Mouse (Mus musculus): ENCODE measurements around the gene 9430038I01Rik. TPM values are rescaled to one million over a fixed set of nuclear protein-coding genes. Genes with fewer than 3 reads are reported as not detected.

The 9430038I01Rik gene
- polyA plus RNA-seq, 1 experiment from 2014 or later: 25.9 TPM

DNA sequence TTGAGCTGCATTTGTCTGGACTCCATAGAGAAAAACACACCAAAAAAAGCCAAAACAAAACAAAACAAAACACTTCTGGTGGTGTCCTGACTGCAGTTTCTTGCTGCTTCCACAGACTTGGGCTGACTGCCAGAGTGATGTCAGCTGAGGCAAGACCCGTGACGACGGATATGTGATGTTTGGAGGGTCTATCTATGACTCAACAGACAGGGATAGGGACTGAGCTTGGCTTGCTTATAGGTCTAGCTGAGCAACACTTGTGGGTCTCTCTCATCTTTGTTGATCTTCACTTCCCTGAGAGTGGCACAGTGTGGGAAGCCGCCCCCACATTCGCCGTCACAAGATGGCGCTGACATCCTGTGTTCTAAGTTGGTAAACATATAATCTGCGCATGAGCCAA lies 4.1 kb upstream of the 9430038I01Rik start:
- ATAC-seq (replicated peaks; ENCODE audit: low FRiP score): no peak
- 90% methylated on average over 8 of the region's 8 CpGs for WGBS
- H3K27ac ChIP-seq: no peak overlapping the region
- H3K9me3 ChIP-seq (replicated peaks): no peaks in the 10 kb centered on the region
- H3K4me1 ChIP-seq: peaks cover 6% of the 10 kb centered on the region; the same call in 1 of the 2 replicates
- H3K4me2 ChIP-seq: no peak overlapping the region
- no peak overlapping the region for H3K9ac ChIP-seq
- no peak overlapping the region for H3K4me3 ChIP-seq (replicated peaks)
- no peaks in the 10 kb centered on the region for H3K27me3 ChIP-seq
- H3K36me3 ChIP-seq: no peaks in the 10 kb centered on the region

DNA sequence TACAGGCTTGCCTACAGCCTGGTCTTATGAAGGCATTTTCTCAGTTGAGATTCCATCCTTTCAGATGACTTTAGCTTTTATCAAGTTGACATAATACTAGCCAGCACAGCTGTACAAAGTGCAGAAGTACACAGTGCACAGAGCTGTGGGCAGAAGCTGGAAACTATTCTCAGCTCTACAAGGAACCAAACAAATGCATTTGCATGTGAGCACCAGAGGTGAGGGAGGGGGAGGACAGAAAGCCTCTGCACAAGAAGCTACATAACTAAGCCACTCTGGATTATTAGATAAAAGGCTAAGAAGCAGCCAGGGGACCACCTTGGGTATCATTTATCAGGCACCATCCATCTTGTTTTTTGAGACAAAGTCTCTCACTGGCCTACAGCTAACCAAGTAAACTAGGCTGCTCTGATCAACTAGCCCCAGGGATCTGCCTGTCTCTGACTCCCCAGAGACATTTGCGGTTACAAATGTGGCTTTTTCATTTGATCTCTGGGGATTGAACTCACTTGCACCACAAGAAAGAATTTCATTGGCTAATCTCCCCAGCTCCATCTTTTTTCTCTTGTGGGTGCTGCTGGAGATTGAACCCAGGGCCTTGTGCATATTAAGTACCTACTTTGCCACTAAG lies 3.0 kb downstream of the 9430038I01Rik start:
- H3K36me3 ChIP-seq: no peaks in the 10 kb centered on the region
- H3K9me3 ChIP-seq (replicated peaks): no peaks in the 10 kb centered on the region
- H3K27ac ChIP-seq: no peak overlapping the region
- H3K4me1 ChIP-seq: peaks cover 6% of the 10 kb centered on the region; the same call in 1 of the 2 replicates
- H3K4me2 ChIP-seq: no peak overlapping the region
- no peak for ATAC-seq (replicated peaks; ENCODE audit: low FRiP score)
- no peak overlapping the region for H3K9ac ChIP-seq
- no peaks in the 10 kb centered on the region for H3K27me3 ChIP-seq
- 100% methylated on average over 1 of the region's 1 CpGs for WGBS
- H3K4me3 ChIP-seq (replicated peaks): no peak overlapping the region

DNA sequence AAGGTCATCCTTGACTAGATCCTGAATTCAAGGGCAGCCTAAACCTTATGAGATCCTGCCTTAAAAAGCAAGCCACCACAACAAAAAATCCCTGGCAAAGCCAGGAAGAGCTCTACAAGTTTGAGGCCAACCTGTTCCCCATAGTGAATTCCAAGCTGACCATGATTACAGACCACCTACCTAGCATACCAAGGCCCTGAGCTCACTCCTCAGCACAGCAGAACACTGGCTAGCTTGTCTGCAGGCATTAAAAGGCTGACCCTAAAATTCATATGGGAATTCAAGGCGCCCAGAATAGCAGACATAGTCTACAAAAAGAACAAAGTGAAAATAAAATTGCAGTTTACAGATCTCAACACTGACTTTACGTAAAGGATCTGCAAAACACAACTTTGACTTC lies 6.4 kb downstream of the 9430038I01Rik start:
- Histone ChIP-seq H3K27me3 (no peaks in the 10 kb centered on the region), H3K4me2 (no peak overlapping the region), H3K4me1 (no peaks in the 10 kb centered on the region), H3K4me3 (replicated peaks) (no peak overlapping the region), H3K9ac (no peak overlapping the region), H3K27ac (no peak overlapping the region), H3K9me3 (replicated peaks) (no peaks in the 10 kb centered on the region), H3K36me3 (no peaks in the 10 kb centered on the region)
- no peak for ATAC-seq (replicated peaks; ENCODE audit: low FRiP score)
- 85% methylated on average over 2 of the region's 2 CpGs for WGBS

DNA sequence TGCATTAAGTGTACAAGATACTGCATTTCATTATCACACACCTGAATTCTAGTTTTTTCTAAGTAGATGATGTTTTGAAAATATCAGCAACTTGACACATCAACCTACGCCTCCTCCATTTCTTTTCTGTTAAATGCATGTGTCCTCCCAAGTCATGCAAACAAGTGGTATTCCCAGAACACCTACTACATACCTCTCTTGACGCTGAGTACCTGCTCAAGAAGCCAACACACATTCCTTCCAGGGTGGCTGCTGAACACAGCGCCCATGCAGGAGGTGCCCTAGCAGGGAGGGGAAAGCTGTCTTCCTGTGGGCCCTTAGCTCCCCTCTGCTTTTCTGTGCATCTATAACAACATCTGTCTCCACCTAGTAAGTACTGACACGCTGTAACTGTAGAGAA lies 11.6 kb downstream of the 9430038I01Rik start:
- 87% methylated on average over 4 of the region's 4 CpGs for WGBS
- no peak overlapping the region for H3K4me3 ChIP-seq (replicated peaks)
- no peak overlapping the region for H3K27ac ChIP-seq
- no peaks in the 10 kb centered on the region for H3K9me3 ChIP-seq (replicated peaks)
- H3K27me3 ChIP-seq: no peaks in the 10 kb centered on the region
- H3K4me1 ChIP-seq: no peaks in the 10 kb centered on the region
- H3K9ac ChIP-seq: no peak overlapping the region
- ATAC-seq (replicated peaks; ENCODE audit: low FRiP score): no peak
- H3K36me3 ChIP-seq: no peaks in the 10 kb centered on the region
- no peak overlapping the region for H3K4me2 ChIP-seq

DNA sequence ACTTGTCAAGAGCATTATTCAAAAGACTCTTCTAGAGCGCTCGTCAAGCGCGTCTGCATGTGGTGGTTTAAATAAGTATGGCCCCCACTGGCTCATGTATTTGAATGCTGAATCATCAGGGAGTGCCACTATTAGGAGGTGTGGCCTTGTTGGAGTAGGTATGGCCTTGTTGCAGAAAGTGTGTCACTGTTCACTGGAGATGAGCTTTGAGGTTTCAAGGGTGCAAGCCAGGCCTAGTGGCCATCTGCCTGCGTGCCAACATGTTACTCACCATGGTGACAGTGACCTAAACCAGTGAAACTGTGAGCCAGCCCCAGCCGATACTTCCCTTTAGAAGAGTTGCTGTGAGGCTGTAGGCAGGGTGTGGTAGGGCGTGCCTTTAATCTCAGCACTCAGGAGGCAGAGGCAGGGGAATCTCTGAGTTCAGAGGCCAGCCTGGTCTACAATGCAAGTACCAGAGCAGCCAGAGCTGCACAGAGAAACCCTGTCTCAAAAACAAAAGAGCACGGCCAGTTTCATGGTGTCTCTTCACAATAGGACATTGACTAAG lies 13.1 kb downstream of the 9430038I01Rik start:
- H3K9me3 ChIP-seq (replicated peaks): no peaks in the 10 kb centered on the region
- no peak for ATAC-seq (replicated peaks; ENCODE audit: low FRiP score)
- no peaks in the 10 kb centered on the region for H3K4me1 ChIP-seq
- no peak overlapping the region for H3K4me2 ChIP-seq
- no peak overlapping the region for H3K27ac ChIP-seq
- no peaks in the 10 kb centered on the region for H3K27me3 ChIP-seq
- H3K36me3 ChIP-seq: no peaks in the 10 kb centered on the region
- 95% methylated on average over 8 of the region's 8 CpGs for WGBS
- H3K9ac ChIP-seq: no peak overlapping the region
- H3K4me3 ChIP-seq (replicated peaks): no peak overlapping the region

DNA sequence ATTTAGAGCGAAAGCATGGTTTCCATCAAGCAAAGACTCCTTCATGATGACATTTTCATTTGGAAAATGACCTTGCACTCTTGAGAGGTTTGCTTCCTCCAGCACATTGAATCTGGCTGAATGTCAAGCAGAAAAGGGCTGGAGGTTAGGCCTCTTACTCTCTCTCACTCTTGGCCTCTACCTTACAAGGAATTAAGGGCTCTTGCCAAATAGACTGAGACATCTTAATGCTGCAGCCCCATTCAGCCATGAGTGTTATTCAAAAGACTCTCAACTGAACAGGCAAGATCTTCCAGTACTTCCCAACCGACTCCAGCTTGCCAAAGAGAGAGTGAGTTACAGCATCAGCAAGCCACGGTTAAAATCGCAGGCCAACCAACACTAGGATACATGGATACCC lies 15.1 kb downstream of the 9430038I01Rik start:
- Histone ChIP-seq H3K27me3 (no peaks in the 10 kb centered on the region), H3K9ac (no peak overlapping the region), H3K9me3 (replicated peaks) (no peaks in the 10 kb centered on the region), H3K4me1 (no peaks in the 10 kb centered on the region), H3K4me3 (replicated peaks) (no peak overlapping the region), H3K4me2 (no peak overlapping the region), H3K36me3 (no peaks in the 10 kb centered on the region), H3K27ac (no peak overlapping the region)
- 84% methylated on average over 4 of the region's 4 CpGs for WGBS
- ATAC-seq (replicated peaks; ENCODE audit: low FRiP score): no peak

DNA sequence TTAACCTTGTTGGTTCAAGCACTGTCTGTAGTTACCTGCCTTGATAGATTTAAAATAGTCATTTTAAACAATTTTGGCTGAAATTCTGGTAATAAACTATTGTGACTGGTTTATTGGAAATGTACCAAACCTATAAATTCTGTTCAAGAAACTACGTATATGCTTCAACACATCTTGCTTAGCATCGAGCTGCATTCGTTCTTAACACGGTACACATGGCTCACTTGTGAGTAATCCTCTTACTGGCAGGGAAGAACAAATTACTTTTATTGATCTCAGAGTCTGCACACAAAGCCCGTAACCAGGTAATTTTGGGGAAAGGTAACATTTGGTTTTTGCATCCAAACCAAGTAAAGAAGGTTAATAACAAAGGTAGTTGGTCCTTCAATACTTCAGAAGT lies 22.7 kb downstream of the 9430038I01Rik start:
- no peak overlapping the region for H3K9ac ChIP-seq
- no peak overlapping the region for H3K4me2 ChIP-seq
- ATAC-seq (replicated peaks; ENCODE audit: low FRiP score): no peak
- no peaks in the 10 kb centered on the region for H3K27me3 ChIP-seq
- no peak overlapping the region for H3K4me3 ChIP-seq (replicated peaks)
- WGBS: 76% methylated on average over 5 of the region's 5 CpGs
- H3K4me1 ChIP-seq: no peaks in the 10 kb centered on the region
- no peaks in the 10 kb centered on the region for H3K36me3 ChIP-seq
- no peak overlapping the region for H3K27ac ChIP-seq
- H3K9me3 ChIP-seq (replicated peaks): no peaks in the 10 kb centered on the region

DNA sequence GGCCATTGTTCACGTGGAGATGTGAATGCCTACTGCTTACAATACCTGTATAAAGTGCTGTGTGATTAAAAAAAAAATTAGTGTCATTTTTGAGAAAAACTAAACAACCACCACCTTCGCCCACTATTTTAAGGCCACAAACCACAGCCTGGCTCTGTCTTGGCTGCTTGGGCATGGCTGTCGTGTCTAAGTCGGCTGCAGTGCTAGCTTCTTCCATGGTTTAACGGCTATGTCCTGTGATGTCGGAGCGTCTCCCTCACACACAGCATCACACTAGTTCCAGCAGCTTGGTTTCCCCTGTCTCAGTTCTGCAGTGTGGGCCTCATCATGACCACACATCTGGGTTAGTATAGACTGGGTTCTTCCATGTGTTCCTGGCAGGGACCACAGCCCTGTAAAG lies 35.6 kb downstream of the 9430038I01Rik start:
- no peaks in the 10 kb centered on the region for H3K4me1 ChIP-seq
- 95% methylated on average over 7 of the region's 7 CpGs for WGBS
- H3K9me3 ChIP-seq (replicated peaks): no peaks in the 10 kb centered on the region
- no peak overlapping the region for H3K4me3 ChIP-seq (replicated peaks)
- H3K4me2 ChIP-seq: no peak overlapping the region
- H3K9ac ChIP-seq: no peak overlapping the region
- no peaks in the 10 kb centered on the region for H3K27me3 ChIP-seq
- no peak overlapping the region for H3K27ac ChIP-seq
- peaks cover 4% of the 10 kb centered on the region; the same call in 1 of the 2 replicates for H3K36me3 ChIP-seq
- ATAC-seq (replicated peaks; ENCODE audit: low FRiP score): no peak

DNA sequence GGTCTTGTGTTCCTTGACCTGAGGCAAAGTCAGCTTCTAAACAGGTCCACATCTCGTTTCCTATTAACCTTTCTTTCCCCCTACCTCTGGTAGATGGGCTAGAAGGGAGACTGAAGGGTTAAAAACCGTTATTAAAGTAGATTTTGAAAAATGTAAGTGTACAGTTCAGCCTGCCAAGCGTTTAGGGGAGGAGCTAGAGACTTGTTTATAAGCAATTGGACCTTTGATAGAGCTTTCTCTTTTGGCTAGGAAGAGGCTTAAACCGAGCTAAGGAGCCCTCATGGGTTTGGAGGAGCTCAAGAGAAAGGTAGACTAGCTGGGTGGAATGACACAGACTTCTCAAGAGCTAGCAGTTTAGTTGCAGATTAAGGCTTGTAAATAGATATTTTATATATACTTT lies 38.8 kb downstream of the 9430038I01Rik start:
- no peak overlapping the region for H3K4me2 ChIP-seq
- H3K36me3 ChIP-seq: peaks cover 4% of the 10 kb centered on the region; the same call in 1 of the 2 replicates
- no peak overlapping the region for H3K9ac ChIP-seq
- H3K4me1 ChIP-seq: no peaks in the 10 kb centered on the region
- no peak overlapping the region for H3K27ac ChIP-seq
- no peaks in the 10 kb centered on the region for H3K27me3 ChIP-seq
- no peak for ATAC-seq (replicated peaks; ENCODE audit: low FRiP score)
- H3K9me3 ChIP-seq (replicated peaks): no peaks in the 10 kb centered on the region
- WGBS: 60% methylated on average over 4 of the region's 4 CpGs
- no peak overlapping the region for H3K4me3 ChIP-seq (replicated peaks)

DNA sequence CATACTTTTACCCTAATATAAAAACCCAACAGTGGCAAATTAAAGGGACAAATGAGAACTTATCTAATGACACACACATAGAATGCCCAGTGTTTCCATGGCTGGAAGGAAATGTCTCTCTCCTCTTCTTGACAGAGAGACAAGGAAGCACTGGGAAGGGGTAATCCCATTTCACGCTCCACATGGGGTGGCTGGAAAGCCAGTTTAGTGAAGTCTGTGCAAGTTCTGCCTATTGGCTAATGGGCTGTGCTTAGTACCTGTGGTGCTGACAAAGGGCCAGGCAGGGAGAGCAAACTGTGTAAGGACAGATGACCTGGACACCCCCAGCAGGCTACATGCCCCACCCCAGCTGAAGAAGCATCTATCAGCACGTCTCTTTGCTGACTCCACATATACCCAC lies 40.4 kb downstream of the 9430038I01Rik start:
- Histone ChIP-seq H3K9me3 (replicated peaks) (no peaks in the 10 kb centered on the region), H3K36me3 (no peaks in the 10 kb centered on the region; the same call in 1 of the 2 replicates), H3K4me1 (no peaks in the 10 kb centered on the region), H3K4me3 (replicated peaks) (no peak overlapping the region), H3K27ac (no peak overlapping the region), H3K4me2 (no peak overlapping the region), H3K9ac (no peak overlapping the region), H3K27me3 (no peaks in the 10 kb centered on the region)
- 79% methylated on average over 2 of the region's 2 CpGs for WGBS
- ATAC-seq (replicated peaks; ENCODE audit: low FRiP score): no peak

DNA sequence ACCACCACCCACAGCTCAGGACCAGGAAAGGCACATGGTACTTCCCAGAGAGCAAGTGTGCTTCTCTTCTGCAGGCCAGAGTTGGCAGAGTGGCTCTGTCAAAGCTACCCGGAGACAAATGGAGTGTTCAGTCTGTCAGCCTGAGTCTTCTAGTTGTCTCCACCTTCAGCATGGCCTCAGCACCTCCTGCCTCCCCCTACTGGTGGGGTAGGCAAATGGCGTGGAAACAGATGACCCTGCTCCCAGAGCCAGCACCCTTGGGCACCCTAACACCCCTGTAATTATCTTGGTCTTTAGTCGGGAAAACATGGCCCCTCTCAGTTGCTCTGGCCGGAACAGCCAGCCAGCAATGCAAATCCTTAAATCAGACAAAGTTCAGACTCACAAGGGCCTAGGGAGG lies 43.8 kb downstream of the 9430038I01Rik start:
- H3K27me3 ChIP-seq: no peaks in the 10 kb centered on the region
- no peaks in the 10 kb centered on the region for H3K4me1 ChIP-seq
- H3K27ac ChIP-seq: no peak overlapping the region
- WGBS: 80% methylated on average over 4 of the region's 4 CpGs
- no peaks in the 10 kb centered on the region for H3K36me3 ChIP-seq
- H3K9ac ChIP-seq: no peak overlapping the region
- H3K4me3 ChIP-seq (replicated peaks): no peak overlapping the region
- no peaks in the 10 kb centered on the region for H3K9me3 ChIP-seq (replicated peaks)
- H3K4me2 ChIP-seq: no peak overlapping the region
- ATAC-seq (replicated peaks; ENCODE audit: low FRiP score): no peak

DNA sequence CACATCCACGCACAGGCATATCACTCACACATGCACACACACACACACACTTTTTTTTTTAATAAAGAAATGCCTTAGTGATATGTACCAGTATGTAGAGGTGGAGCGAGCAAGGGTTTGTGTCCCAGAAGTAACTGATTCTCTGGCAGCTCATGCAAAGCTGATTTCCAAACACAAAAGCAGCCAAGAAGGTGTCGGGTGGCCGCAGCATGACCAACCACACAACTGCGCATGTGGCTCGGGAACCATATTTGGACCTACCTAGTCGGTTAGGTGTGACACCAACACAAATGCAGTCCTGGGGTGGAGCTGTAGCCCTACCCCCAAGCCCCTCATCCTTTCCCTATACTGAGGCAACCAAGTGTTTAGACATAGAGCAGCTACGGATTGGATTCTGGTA lies 45.5 kb downstream of the 9430038I01Rik start:
- Histone ChIP-seq H3K9me3 (replicated peaks) (no peaks in the 10 kb centered on the region), H3K9ac (no peak overlapping the region), H3K36me3 (no peaks in the 10 kb centered on the region), H3K4me2 (no peak overlapping the region), H3K4me3 (replicated peaks) (no peak overlapping the region), H3K27ac (no peak overlapping the region), H3K27me3 (no peaks in the 10 kb centered on the region), H3K4me1 (no peaks in the 10 kb centered on the region)
- no peak for ATAC-seq (replicated peaks; ENCODE audit: low FRiP score)
- 91% methylated on average over 8 of the region's 8 CpGs for WGBS

DNA sequence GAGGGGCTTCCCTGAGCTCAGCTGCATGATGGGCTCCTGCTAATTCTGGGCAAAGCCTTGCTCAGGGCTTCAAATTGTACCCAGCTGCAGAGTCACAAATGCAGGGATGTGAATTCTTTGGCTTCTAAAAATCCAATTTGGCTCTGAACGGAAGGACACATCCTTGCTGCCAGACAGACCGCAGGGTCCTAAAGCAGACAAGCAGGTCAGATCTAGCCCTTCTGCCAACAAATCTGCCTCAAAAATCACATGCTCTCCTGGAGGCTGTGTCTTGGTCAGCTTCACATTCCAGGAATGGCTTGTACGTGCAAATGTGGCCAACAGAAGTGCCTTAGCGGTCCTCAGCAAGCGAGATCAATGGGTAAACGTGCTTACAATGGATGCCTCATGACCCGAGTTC lies 46.0 kb downstream of the 9430038I01Rik start:
- ATAC-seq (replicated peaks; ENCODE audit: low FRiP score): no peak
- 79% methylated on average over 7 of the region's 7 CpGs for WGBS
- H3K36me3 ChIP-seq: no peaks in the 10 kb centered on the region
- H3K4me1 ChIP-seq: no peaks in the 10 kb centered on the region
- no peak overlapping the region for H3K4me3 ChIP-seq (replicated peaks)
- H3K4me2 ChIP-seq: no peak overlapping the region
- no peak overlapping the region for H3K9ac ChIP-seq
- H3K27me3 ChIP-seq: no peaks in the 10 kb centered on the region
- H3K27ac ChIP-seq: no peak overlapping the region
- no peaks in the 10 kb centered on the region for H3K9me3 ChIP-seq (replicated peaks)

Data from kidney, embryonic 15.5 days (tissue).